Mouse (Mus musculus): ENCODE results near the gene Ccl27a. TPM values are rescaled to one million over a fixed set of nuclear protein-coding genes. Genes with fewer than 3 reads are reported as not detected.

Gene Ccl27a
- polyA plus RNA-seq, 1 experiment = 38.8 TPM

- no peak for DNase-seq (ENCODE audit: low read depth)
Measured at GRCm38 (mm10) chr4:41755338-41756305, 18.4 kb downstream of the Ccl27a start, which contains the start of gene Sigmar1. Sigmar1 (minus strand) TSS chr4:41756157.

GRCm38 (mm10) chr4:41754797-41755337 lies 19.2 kb downstream of the Ccl27a start, which contains the start of gene Galt:
Galt (plus strand) TSS chr4:41755228.
- no peak for DNase-seq (ENCODE audit: low read depth)

GRCm38 (mm10) chr4:41745021-41745420 lies 29.0 kb downstream of the Ccl27a start:
- DNase-seq (ENCODE audit: low read depth) = no peak

GRCm38 (mm10) chr4:41744131-41744530 lies 29.9 kb downstream of the Ccl27a start:
- DNase-seq (ENCODE audit: low read depth) = no peak

GRCm38 (mm10) chr4:41741158-41741560 lies 32.9 kb downstream of the Ccl27a start:
- no peak for DNase-seq (ENCODE audit: low read depth)

DNA sequence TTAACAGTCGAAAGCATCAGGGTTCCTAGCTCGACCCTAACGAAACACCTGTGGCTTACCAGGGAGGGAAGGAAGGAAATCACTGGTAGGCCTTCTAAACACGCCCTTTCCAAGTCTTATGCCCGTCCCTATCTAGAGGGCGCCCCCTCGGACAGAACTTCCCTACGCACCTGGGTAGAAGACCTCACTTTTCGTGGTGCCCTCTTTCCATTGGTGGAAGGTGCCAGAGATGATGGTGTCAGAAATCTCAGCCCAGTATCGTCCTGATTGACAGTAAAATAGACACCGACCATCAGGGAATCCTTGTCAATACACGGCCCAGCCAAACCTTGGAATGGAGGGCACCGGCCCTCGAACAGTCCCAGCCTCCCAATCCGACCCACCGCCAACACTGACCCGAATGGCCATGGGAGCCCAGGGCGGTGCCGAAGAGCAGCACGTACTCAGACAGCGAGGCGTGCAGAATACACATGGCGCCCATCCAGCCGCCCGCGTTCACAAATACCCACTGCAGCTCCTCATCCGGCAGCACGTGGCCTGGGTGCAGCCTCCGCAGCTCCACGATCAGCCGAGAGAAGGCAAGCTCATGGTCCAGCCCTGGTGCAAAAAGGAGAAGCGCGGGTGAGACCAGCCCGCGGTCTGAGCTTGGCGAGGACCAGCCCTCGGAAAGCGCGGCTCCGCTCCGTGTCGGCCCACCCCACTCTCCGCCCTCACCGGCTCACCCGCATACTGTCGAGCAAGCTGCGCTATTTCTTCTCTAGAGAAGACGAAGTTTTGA lies 33.5 kb downstream of the Ccl27a start:
- no peak for DNase-seq (ENCODE audit: low read depth)

DNA sequence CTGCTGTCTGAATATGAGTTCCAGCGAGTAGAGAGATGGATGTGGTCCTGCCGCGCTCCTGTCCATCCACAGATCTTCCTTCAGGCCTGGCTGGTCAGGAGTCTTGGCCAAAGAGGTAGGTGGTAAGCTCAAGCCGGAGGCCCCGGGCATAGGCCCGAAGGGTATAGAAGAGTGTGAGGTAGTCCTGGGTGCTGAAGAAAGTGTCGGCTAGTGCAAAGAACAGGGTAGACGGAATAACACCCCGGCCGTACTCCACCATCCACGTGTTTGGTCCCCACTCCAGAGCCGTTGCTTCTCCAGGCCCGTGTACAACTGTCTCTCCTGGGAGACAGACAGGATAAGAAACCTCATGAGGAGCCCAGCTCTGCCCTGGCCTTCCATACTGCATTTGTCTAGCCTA lies 34.8 kb downstream of the Ccl27a start:
- DNase-seq (ENCODE audit: low read depth) = no peak

DNA sequence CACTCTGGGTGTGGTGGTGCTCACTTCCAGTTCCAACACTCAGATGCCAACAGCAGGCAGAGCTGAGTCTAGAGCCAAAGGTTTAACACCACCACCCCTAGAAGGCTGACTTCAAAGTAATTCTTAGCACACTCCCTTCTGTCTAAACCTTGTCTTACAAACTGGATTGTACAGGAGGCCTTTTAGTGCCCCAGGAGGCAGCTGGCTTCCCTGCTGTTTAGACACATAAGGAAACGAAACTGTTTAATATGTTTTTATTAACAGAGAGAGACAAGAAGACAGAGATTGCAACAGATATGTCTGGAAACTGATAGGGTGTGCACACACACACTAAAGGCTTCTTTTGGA lies 35.8 kb downstream of the Ccl27a start:
- DNase-seq (ENCODE audit: low read depth) = no peak

- DNase-seq (ENCODE audit: low read depth) = no peak
Measured at GRCm38 (mm10) chr4:41737602-41738255, 36.3 kb downstream of the Ccl27a start.

GRCm38 (mm10) chr4:41731052-41731765 lies 42.8 kb downstream of the Ccl27a start, which contains the start of gene Arid3c:
Arid3c (minus strand) TSS chr4:41731142.
- no peak for DNase-seq (ENCODE audit: low read depth)

- no peak for DNase-seq (ENCODE audit: low read depth)
Measured at GRCm38 (mm10) chr4:41726826-41727621, 47.0 kb downstream of the Ccl27a start.

DNA sequence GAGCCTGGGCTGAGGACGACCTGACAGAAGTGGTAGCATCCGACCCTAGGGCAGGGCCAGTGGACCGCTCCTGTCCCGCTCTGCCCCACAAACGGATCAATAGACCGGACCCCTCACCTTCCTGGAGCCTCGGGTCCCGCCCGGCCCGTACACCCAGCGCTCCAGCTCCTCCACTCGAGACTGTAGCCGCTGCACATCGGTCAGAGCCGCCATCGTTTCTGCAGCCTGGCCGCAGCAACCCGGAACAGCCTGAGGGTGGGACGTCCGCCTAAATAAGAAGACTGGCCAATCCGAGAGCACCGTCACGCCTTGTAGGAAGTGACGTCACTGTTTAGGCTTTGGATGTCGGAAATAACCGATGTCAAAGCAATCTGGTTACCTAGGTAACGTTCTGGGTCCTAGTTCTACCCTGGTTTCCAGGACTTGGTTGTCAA lies 51.1 kb downstream of the Ccl27a start, which contains the start of gene Dctn3:
Gene Dctn3, minus strand, starts transcription at position 253 of the 434 bp plus-strand sequence.
- no peak for DNase-seq (ENCODE audit: low read depth)

Other genes starting within 250 kb of the Ccl27a start
- 16.5 and 22.6 TPM in 2 replicates for gene Fam219a, start 204.7 kb downstream of the Ccl27a start, polyA plus RNA-seq (2012; rRNA removed)
- gene Dnaic1, start 204.5 kb downstream of the Ccl27a start, polyA plus RNA-seq (2012; rRNA removed) = 1.5 and 1.6 TPM in 2 replicates
- gene Enho, start 133.9 kb downstream of the Ccl27a start, polyA plus RNA-seq (2012; rRNA removed) = 13.0 and 17.2 TPM in 2 replicates
- 10.7 and 12.1 TPM in 2 replicates for gene Cntfr, start 77.2 kb downstream of the Ccl27a start, polyA plus RNA-seq (2012; rRNA removed)
- 67.3 and 81.0 TPM in 2 replicates for gene Il11ra1, start 74.3 kb downstream of the Ccl27a start, polyA plus RNA-seq (2012; rRNA removed)
- gene Rpp25l, start 60.7 kb downstream of the Ccl27a start, polyA plus RNA-seq (2012; rRNA removed) = 32.6 and 36.2 TPM in 2 replicates
- gene Dctn3, start 51.1 kb downstream of the Ccl27a start, polyA plus RNA-seq (2012; rRNA removed) = 77.0 and 98.9 TPM in 2 replicates
- not detected in 2 replicates for gene Arid3c, start 43.1 kb downstream of the Ccl27a start, polyA plus RNA-seq (2012; rRNA removed)
- 55.6 and 64.3 TPM in 2 replicates for gene Galt, start 19.0 kb downstream of the Ccl27a start, polyA plus RNA-seq (2012; rRNA removed)
- 147 and 200 TPM in 2 replicates for gene Sigmar1, start 18.1 kb downstream of the Ccl27a start, polyA plus RNA-seq (2012; rRNA removed)
- 15.9 and 18.7 TPM in 2 replicates for gene Gm21541, start 129.4 kb upstream of the Ccl27a start, polyA plus RNA-seq (2012; rRNA removed)
- 1.6 and 3.8 TPM in 2 replicates for gene Gm20878, start 167.3 kb upstream of the Ccl27a start, polyA plus RNA-seq (2012; rRNA removed)
- gene Fam205a4, start 191.8 kb upstream of the Ccl27a start, polyA plus RNA-seq (2012; rRNA removed) = 0.10 and 0.20 TPM in 2 replicates

Data from gonadal fat pad, adult 2 months (tissue).